Mouse (Mus musculus) midbrain, embryonic 14.5 days (tissue): ENCODE results near the gene Loxl1. TPM values are rescaled to one million over a fixed set of nuclear protein-coding genes. Genes with fewer than 3 reads are reported as not detected.

Experiments
- ATAC-seq: fragments of 200-750 bp; cut with Nextera tagmentation; 2 replicates; pipeline ENCODE4 v1.8.0; 2017; ENCODE audit warnings: moderate number of reproducible peaks, moderate library complexity; ENCODE audit not compliant: low FRiP score, low TSS enrichment
- DNase-seq: peaks from one replicate; pipeline ENCODE4 v3.0.0-alpha.2; 2015
- H3K27ac ChIP-seq: fragments of 300-500 bp; sonication (generic); replicated peaks from 2 replicates; pipeline ENCODE4 v1.5.1; 2014; ENCODE audit warnings: mild to moderate bottlenecking, low read depth, low read length, moderate library complexity
- H3K27me3 ChIP-seq: fragments of 300-500 bp; sonication (generic); 2 replicates; pipeline ENCODE4 v1.6.1; 2014; ENCODE audit warnings: low read length, control low read depth, mixed read lengths; ENCODE audit not compliant: control insufficient read depth, insufficient read depth
- H3K36me3 ChIP-seq: fragments of 300-500 bp; sonication (generic); 2 replicates; pipeline ENCODE4 v1.6.1; 2014; ENCODE audit warnings: low read length, control low read depth; ENCODE audit not compliant: control insufficient read depth, insufficient read depth
- H3K4me1 ChIP-seq: fragments of 300-500 bp; sonication (generic); 2 replicates; pipeline ENCODE4 v1.6.1; 2014; ENCODE audit warnings: mild to moderate bottlenecking, antibody characterized with exemption, low read length, control low read depth; ENCODE audit not compliant: control insufficient read depth, insufficient read depth
- H3K4me2 ChIP-seq: fragments of 300-500 bp; sonication (generic); 2 replicates; pipeline ENCODE4 v1.6.1; 2014; ENCODE audit warnings: mild to moderate bottlenecking, low read length, moderate library complexity
- H3K4me3 ChIP-seq: fragments of 300-500 bp; sonication (generic); replicated peaks from 2 replicates; pipeline ENCODE4 v1.5.1; 2014; ENCODE audit warnings: low read depth, low read length
- H3K9ac ChIP-seq: fragments of 300-500 bp; sonication (generic); replicated peaks from 2 replicates; pipeline ENCODE4 v1.6.1; 2014; ENCODE audit warnings: mild to moderate bottlenecking, low read length, moderate library complexity
- H3K9me3 ChIP-seq: fragments of 300-500 bp; sonication (generic); 2 replicates; pipeline ENCODE4 v1.6.1; 2016; ENCODE audit warnings: low read length, control low read depth, mixed read lengths; ENCODE audit not compliant: control insufficient read depth
- WGBS: fragments of 180-500 bp; shearing (Covaris S2); extraction: QIAGEN DNeasy Blood & Tissue Kit; methylation state at CpG from one replicate; pipeline ENCODE4 v1.1.7; 2014; 5-methylcytosine and 5-hydroxymethylcytosine counted together
- polyA plus RNA-seq: library from polyadenylated mRNA; unstranded; fragments of >200 nt; fragmentation: Nextera tagmentation; extraction: Ambion mirVana; gene quantifications from 2 replicates; pipeline ENCODE4 v1.2.1, GENCODE M21; 2014

The Loxl1 gene
- polyA plus RNA-seq, 1 experiment from 2014 or later: 5.6 TPM

DNA sequence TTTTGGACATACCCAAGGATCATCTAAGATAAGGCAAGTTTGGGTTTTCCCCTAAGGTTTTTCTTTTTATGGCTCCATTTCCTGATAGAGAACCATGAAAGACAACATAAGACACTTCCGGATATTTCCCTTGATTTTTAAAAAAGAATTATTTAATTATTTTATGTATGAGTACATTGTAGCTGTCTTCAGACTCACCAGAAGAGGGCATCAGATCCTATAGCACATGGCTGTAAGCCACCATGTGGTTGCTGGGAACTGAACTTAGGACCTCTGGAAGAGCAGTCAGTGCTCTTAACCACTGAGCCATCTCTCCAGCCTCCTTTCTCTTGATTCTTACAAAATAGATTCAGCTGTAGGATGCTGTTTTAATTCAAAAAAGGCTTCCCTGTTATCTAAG is 28.8 kb upstream of the Loxl1 start:
- H3K9me3 ChIP-seq: no peaks in the 10 kb centered on the region
- no peaks in the 10 kb centered on the region for H3K27me3 ChIP-seq
- H3K4me3 ChIP-seq: no peak overlapping the region
- WGBS: 95% methylated on average over 1 of the region's 1 CpGs
- H3K4me1 ChIP-seq: no peaks in the 10 kb centered on the region
- DNase-seq (no peak), ATAC-seq (no peak)
- no peaks in the 10 kb centered on the region for H3K36me3 ChIP-seq
- H3K27ac ChIP-seq: no peak overlapping the region
- no peak overlapping the region for H3K9ac ChIP-seq
- no peak overlapping the region for H3K4me2 ChIP-seq

GRCm38 (mm10) chr9:58336650-58337281 is 23.8 kb upstream of the Loxl1 start:
- 79% methylated on average over 8 of the region's 8 CpGs for WGBS
- no peak for ATAC-seq
- no peak for DNase-seq
- Histone ChIP-seq H3K9ac (no peak overlapping the region), H3K36me3 (no peaks in the 10 kb centered on the region), H3K27ac (no peak overlapping the region), H3K4me2 (no peak overlapping the region), H3K9me3 (no peaks in the 10 kb centered on the region), H3K4me3 (no peak overlapping the region), H3K27me3 (no peaks in the 10 kb centered on the region), H3K4me1 (no peaks in the 10 kb centered on the region)

- 75% methylated on average over 3 of the region's 3 CpGs for WGBS
- no peak for DNase-seq
- H3K27ac ChIP-seq: no peak overlapping the region
- no peak overlapping the region for H3K4me3 ChIP-seq
- H3K36me3 ChIP-seq: no peaks in the 10 kb centered on the region
- H3K4me1 ChIP-seq: no peaks in the 10 kb centered on the region
- ATAC-seq: no peak
- H3K9me3 ChIP-seq: no peaks in the 10 kb centered on the region
- H3K9ac ChIP-seq: no peak overlapping the region
- H3K4me2 ChIP-seq: no peak overlapping the region
- H3K27me3 ChIP-seq: no peaks in the 10 kb centered on the region
Observed at GRCm38 (mm10) chr9:58331276-58331675, 18.3 kb upstream of the Loxl1 start.

DNA sequence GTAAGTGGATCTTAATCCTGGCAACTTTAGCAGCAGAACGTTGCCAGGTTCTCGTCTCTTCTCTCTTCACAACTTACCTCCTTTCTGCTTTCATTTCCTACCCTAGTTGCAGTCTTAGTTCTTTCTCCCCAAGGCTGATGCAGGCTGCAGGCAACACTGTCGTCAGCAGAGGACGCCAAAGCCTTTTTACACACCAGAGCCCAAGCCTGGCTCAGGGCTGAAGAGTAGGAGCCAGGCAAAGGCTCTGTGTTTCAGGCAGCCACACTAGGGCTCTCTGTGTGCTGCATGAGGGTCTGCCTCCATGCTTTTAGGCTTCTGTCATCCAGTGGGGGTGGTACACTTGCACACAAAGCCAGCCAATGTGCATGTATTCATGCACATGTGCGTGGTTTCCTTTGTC is 17.3 kb upstream of the Loxl1 start:
- Histone ChIP-seq H3K9ac (no peak overlapping the region), H3K4me1 (no peaks in the 10 kb centered on the region), H3K27ac (no peak overlapping the region), H3K36me3 (no peaks in the 10 kb centered on the region), H3K4me3 (no peak overlapping the region), H3K4me2 (no peak overlapping the region), H3K9me3 (no peaks in the 10 kb centered on the region), H3K27me3 (no peaks in the 10 kb centered on the region)
- DNase-seq (peak; percentile 89), ATAC-seq (peak; percentile 46; the same call in 1 of the 2 replicates)
- 24% methylated on average over 5 of the region's 5 CpGs for WGBS

DNA sequence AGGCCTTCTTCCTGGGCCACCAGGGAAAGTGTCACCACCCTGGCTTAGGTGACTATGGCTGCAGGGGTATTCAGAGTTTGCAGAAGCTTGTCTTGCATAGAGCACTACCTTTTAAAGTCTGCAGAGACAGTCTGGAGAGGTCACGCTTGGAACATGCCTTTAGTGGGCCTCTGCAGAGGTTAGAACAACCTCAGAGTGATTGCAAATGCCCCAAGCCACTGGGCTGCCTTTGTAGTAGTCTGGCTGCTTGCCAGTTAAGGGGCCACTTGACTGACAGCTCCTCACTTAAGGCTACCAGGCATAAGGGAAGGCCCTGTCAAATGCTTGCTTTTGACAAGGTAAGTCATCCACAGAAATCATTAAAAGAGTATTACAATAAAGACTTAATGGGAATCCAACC is 14.4 kb upstream of the Loxl1 start:
- DNase-seq (peak; percentile 67), ATAC-seq (no peak)
- H3K36me3 ChIP-seq: no peaks in the 10 kb centered on the region
- no peaks in the 10 kb centered on the region for H3K4me1 ChIP-seq
- no peak overlapping the region for H3K4me3 ChIP-seq
- no peaks in the 10 kb centered on the region for H3K9me3 ChIP-seq
- no peak overlapping the region for H3K4me2 ChIP-seq
- no peak overlapping the region for H3K9ac ChIP-seq
- H3K27ac ChIP-seq: no peak overlapping the region
- WGBS: 36% methylated on average over 1 of the region's 1 CpGs
- H3K27me3 ChIP-seq: no peaks in the 10 kb centered on the region

- H3K9ac ChIP-seq: no peak overlapping the region
- no peaks in the 10 kb centered on the region for H3K36me3 ChIP-seq
- no peak for ATAC-seq
- WGBS: 26% methylated on average over 4 of the region's 4 CpGs
- DNase-seq: no peak
- H3K4me1 ChIP-seq: no peaks in the 10 kb centered on the region
- H3K27ac ChIP-seq: no peak overlapping the region
- H3K4me2 ChIP-seq: no peak overlapping the region
- no peak overlapping the region for H3K4me3 ChIP-seq
- H3K9me3 ChIP-seq: no peaks in the 10 kb centered on the region
- H3K27me3 ChIP-seq: no peaks in the 10 kb centered on the region
Observed at GRCm38 (mm10) chr9:58326477-58327180, 13.6 kb upstream of the Loxl1 start.

DNA sequence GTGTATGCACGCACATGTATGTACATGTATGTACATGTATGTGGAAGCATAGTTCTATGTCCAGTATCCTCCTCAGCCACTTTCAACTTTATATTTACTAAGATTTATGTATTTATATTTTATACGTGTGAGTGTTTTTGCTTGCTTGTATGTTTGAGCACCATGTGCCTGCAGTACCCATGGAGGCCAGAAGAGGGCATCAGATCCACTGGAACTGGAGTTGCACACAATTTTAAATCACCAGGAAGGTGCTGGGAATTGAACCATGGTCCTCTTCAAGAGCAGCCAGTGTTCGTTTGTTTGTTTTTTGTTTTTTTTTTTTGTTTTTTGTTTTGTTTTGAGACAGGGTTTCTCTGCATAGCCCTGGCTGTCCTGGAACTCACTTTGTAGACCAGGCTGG is 8.7 kb upstream of the Loxl1 start:
- ATAC-seq: no peak
- H3K9ac ChIP-seq: no peak overlapping the region
- H3K9me3 ChIP-seq: no peaks in the 10 kb centered on the region
- H3K27ac ChIP-seq: no peak overlapping the region
- WGBS: 98% methylated on average over 3 of the region's 3 CpGs
- DNase-seq: no peak
- H3K36me3 ChIP-seq: no peaks in the 10 kb centered on the region
- H3K4me2 ChIP-seq: no peak overlapping the region
- H3K27me3 ChIP-seq: no peaks in the 10 kb centered on the region
- no peak overlapping the region for H3K4me3 ChIP-seq
- H3K4me1 ChIP-seq: no peaks in the 10 kb centered on the region

- Histone ChIP-seq H3K9ac (no peak overlapping the region), H3K9me3 (no peaks in the 10 kb centered on the region), H3K4me3 (no peak overlapping the region), H3K27me3 (no peaks in the 10 kb centered on the region), H3K4me2 (no peak overlapping the region), H3K36me3 (no peaks in the 10 kb centered on the region), H3K27ac (no peak overlapping the region), H3K4me1 (peaks cover 11% of the 10 kb centered on the region)
- ATAC-seq (no peak), DNase-seq (no peak)
- WGBS: 89% methylated on average over 3 of the region's 3 CpGs
Observed at GRCm38 (mm10) chr9:58318317-58318716, 5.3 kb upstream of the Loxl1 start.

DNA sequence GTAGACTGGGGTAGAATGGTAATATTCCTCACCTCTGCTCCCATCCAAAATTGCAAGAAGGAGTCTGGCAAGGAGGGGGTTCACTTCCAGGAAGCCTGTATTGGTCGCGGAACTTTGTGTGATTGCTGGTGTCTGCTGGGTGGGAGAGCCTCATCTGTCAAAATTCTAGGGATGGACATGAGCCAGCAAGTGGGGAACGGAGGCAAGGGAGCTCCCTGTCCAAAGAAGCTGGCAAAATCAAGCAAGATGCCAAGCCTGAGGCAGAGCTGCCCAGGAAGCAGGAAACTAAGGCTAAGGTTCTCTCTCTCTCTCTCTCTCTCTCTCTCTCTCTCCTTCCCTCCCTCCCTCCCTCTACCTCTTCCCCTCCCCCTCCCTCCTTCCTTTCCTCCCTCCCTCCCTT is 4.4 kb upstream of the Loxl1 start:
- ATAC-seq: no peak
- no peaks in the 10 kb centered on the region for H3K36me3 ChIP-seq
- no peak overlapping the region for H3K9ac ChIP-seq
- H3K4me2 ChIP-seq: no peak overlapping the region
- no peaks in the 10 kb centered on the region for H3K9me3 ChIP-seq
- no peak overlapping the region for H3K27ac ChIP-seq
- WGBS: 68% methylated on average over 3 of the region's 3 CpGs
- peaks cover 9% of the 10 kb centered on the region for H3K27me3 ChIP-seq
- DNase-seq: no peak
- no peak overlapping the region for H3K4me3 ChIP-seq
- peaks cover 20% of the 10 kb centered on the region for H3K4me1 ChIP-seq
